Mouse (Mus musculus): ENCODE data around the gene Tmem167b. TPM values are rescaled to one million over a fixed set of nuclear protein-coding genes. Genes with fewer than 3 reads are reported as not detected.
A peak's percentile ranks its signal among the peaks of the same experiment; 100 is the strongest.

Tmem167b gene
- total RNA-seq (2014; rRNA removed) (35.6 and 50.2 TPM in 2 replicates), polyA plus RNA-seq (2015; fragmentation: Nextera tagmentation; extraction: Ambion mirVana) (40.4 and 41.7 TPM in 2 replicates)

DNA sequence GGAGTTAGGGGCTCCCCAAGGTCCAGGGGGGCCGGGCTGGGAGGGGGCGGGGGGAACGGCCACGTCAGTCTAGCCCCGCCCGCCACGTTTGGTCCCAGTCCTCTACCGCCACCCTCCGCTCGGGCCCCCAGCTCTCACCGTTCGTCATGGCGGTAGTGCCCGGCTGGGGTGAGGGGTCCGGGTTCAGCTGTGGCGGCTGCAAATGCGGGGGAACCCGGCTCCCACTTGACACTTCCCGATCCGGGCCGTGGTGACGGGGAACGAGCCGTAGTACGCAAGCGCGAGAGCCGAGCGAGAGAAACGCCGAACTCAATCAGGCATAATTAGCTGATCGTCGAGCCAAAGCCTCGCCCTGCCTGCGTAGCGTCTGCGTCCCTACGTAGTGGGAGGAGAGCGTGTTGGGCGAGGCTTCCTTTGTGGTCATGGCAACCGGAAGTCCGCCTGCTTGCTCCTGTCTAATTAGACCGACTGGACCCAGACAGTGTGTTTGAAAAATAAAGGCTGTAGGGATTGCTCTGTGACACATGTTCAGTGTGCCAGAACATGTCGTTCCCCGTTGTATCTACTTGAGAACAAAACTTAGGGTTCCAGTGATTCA, at the start of gene Tmem167b:
Tmem167b (minus strand) TSS at position 334 of the 598 bp plus-strand sequence.
- Histone ChIP-seq H3K9ac (replicated peaks; ENCODE audit: low read length, poor library complexity, severe bottlenecking) (peak within 1 kb of the TSS; percentile 77), H3K4me3 (ENCODE audit: low read depth, low read length) (peak within 1 kb of the TSS; percentile 83), H3K27me3 (ENCODE audit: insufficient read depth, low read length) (no peaks in the 10 kb centered on the region), H3K9me3 (ENCODE audit: low read length) (no peaks in the 10 kb centered on the region), H3K4me2 (ENCODE audit: low read depth, low read length, poor library complexity, severe bottlenecking) (peak within 1 kb of the TSS; percentile 72), H3K36me3 (ENCODE audit: insufficient read depth, low read length) (peaks cover 16% of the 10 kb centered on the region), H3K27ac (ENCODE audit: low read depth, low read length) (peak within 1 kb of the TSS; percentile 93), H3K4me1 (ENCODE audit: insufficient read depth, low read length) (no peaks in the 10 kb centered on the region)
- peak; percentile 28; the same call in 1 of the 2 replicates for TF ChIP-seq CTCF (IDR thresholded peaks at IDR 0.05)
- under 1% methylated on average over 44 of the region's 45 CpGs for WGBS
- ATAC-seq (ENCODE audit: low FRiP score) (peak; percentile 96), DNase-seq (ENCODE audit: low spot score) (peak; percentile 100)

DNA sequence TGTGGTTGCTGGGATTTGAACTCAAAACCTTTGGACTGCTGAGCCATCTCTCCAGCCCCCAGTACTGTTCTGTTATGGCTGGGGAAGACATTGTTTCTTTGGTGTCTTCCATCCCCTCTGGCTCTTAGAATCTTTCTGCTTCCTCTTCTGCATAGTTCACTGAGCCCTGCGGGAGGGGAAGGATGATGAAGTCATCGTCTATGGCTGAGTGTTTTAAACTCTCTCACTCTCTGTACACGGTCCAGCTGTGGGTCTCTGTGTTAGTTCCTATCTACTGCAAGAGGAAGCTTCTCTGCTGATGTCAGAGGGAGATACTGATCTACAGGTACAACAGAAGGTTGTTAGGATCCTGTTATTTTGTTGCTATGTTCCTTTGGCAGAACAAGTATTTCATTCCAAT, 46.6 kb upstream of the Tmem167b start:
- TF ChIP-seq CTCF (IDR thresholded peaks at IDR 0.05): no peak
- Histone ChIP-seq H3K27ac (ENCODE audit: low read depth, low read length) (no peak overlapping the region), H3K9ac (replicated peaks; ENCODE audit: low read length, poor library complexity, severe bottlenecking) (no peak overlapping the region), H3K36me3 (ENCODE audit: insufficient read depth, low read length) (peaks cover 4% of the 10 kb centered on the region), H3K9me3 (ENCODE audit: low read length) (no peaks in the 10 kb centered on the region), H3K4me2 (ENCODE audit: low read depth, low read length, poor library complexity, severe bottlenecking) (no peak overlapping the region), H3K4me1 (ENCODE audit: insufficient read depth, low read length) (no peaks in the 10 kb centered on the region), H3K27me3 (ENCODE audit: insufficient read depth, low read length) (no peaks in the 10 kb centered on the region), H3K4me3 (ENCODE audit: low read depth, low read length) (no peak overlapping the region)
- WGBS: 55% methylated on average over 3 of the region's 3 CpGs
- no peak for DNase-seq (ENCODE audit: low spot score)
- ATAC-seq (ENCODE audit: low FRiP score): no peak

DNA sequence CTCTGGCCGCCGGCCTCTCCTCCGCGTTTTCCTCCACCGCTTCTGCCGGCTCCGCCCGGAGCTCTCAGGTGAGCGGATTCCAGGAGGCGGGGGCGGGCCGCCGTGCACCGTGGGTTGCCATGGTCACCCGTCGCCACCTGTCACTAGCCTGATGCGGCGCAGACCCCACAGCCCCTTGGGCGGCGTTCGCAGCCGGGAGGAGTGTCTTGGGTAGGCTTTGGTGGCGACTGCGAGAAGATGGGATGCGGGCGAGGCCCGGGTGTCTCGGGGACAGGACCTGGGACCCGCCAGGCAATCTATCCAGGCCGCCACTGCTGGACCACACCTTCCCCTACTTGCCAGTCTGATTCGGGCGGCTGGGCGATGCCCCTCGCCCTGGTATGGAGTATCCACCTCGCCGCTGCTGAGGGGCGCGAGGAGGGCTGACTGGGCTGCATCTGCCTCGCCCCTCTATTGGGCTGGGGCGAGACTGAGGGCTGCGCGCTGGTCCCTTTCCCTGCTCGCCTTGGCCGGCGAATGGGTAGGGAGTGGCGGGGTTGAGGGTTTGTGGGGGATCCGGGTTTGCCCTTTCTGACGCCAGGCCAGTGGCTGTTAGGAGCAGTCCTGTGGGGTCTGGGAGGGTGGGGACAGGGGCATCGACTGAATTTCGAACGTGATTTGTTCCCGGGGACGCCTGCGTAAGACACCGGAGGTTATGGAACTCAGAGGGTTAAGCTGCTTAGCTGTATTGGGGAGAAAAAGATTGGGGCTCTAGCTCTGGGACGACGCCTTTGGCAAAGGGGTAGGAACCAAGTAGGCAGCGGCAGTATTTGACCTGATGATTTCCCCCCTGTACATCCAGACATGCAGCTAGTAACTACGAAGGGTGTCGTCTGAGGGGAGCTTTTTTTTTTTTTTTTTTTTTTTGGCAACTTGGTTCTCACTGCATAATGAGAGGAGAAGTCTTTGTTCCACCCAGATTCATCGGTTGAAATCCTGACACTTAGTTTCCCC, 29.6 kb upstream of the Tmem167b start:
- WGBS: under 1% methylated on average over 53 of the region's 61 CpGs
- Histone ChIP-seq H3K36me3 (ENCODE audit: insufficient read depth, low read length) (no peaks in the 10 kb centered on the region), H3K9me3 (ENCODE audit: low read length) (no peaks in the 10 kb centered on the region), H3K4me1 (ENCODE audit: insufficient read depth, low read length) (peaks cover 5% of the 10 kb centered on the region; the same call in 1 of the 2 replicates), H3K4me2 (ENCODE audit: low read depth, low read length, poor library complexity, severe bottlenecking) (peak overlapping the region; percentile 77), H3K9ac (replicated peaks; ENCODE audit: low read length, poor library complexity, severe bottlenecking) (peak overlapping the region; percentile 96), H3K4me3 (ENCODE audit: low read depth, low read length) (peak overlapping the region; percentile 79), H3K27ac (ENCODE audit: low read depth, low read length) (peak overlapping the region; percentile 95), H3K27me3 (ENCODE audit: insufficient read depth, low read length) (no peaks in the 10 kb centered on the region)
- peak; percentile 44 for DNase-seq (ENCODE audit: low spot score)
- TF ChIP-seq CTCF (IDR thresholded peaks at IDR 0.05): no peak
- ATAC-seq (ENCODE audit: low FRiP score): peak; percentile 86

DNA sequence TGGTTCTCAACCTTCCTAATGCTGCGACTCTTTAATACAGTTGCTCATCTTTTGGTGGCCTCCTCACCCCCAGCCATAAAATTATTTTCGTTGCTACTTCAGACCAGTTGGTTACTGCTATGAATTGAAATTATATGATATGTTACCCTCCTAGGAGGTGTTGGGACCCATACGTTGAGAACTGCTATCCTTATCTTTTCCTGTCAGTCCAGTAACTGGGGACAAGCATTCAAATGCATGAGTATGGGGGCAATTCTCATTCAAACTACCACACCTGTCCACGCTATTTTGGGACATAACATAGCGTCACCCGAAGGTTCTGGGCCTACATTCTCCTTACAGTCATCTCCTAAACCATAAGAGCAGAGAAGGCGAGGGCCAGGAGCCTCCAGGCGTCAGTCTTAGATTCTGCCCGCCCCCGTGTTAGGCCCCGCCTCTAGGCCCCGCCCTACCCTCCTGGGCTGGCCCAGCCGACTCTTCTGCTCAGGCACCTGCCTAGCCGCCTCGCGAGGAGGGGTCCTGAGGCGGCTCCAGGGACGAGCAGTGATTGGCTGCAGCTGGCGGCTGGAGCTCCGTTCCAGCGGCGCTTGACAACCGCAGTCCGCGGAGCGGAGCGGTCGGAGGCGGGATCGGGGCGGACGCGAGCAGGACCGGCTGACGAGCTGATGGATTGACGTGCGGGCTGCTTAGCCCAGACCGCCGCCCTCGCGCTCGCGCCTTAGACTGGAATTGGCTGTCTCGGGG, 28.7 kb upstream of the Tmem167b start, which contains the start of gene Wdr47:
Wdr47 (plus strand) TSS at position 494 of the 744 bp plus-strand sequence.
- WGBS: 5% methylated on average over 44 of the region's 44 CpGs

DNA sequence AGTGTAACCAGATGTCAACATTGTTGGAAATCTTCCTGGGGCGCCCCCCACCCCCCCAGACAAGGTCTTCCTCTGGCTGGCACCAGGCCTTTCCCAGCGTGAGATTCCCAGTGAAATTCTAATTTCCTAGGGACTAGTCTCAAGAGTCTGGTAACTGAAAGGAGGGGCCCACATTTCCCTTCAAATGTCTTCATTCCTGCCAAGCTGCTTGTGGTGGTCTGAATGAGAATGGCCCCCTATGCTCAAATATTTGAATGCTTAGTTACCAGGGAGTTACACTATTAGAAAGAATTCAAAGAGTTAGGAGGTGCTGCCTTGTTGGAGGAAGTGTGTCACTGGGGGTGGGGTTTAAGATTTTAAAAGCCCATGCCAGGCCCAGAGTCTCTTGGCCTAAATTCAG, 26.2 kb upstream of the Tmem167b start:
- Histone ChIP-seq H3K36me3 (ENCODE audit: insufficient read depth, low read length) (no peaks in the 10 kb centered on the region), H3K4me2 (ENCODE audit: low read depth, low read length, poor library complexity, severe bottlenecking) (no peak overlapping the region), H3K9ac (replicated peaks; ENCODE audit: low read length, poor library complexity, severe bottlenecking) (no peak overlapping the region), H3K27me3 (ENCODE audit: insufficient read depth, low read length) (no peaks in the 10 kb centered on the region), H3K27ac (ENCODE audit: low read depth, low read length) (no peak overlapping the region), H3K4me3 (ENCODE audit: low read depth, low read length) (no peak overlapping the region), H3K9me3 (ENCODE audit: low read length) (no peaks in the 10 kb centered on the region), H3K4me1 (ENCODE audit: insufficient read depth, low read length) (peaks cover 4% of the 10 kb centered on the region; the same call in 1 of the 2 replicates)
- ATAC-seq (ENCODE audit: low FRiP score) (no peak), DNase-seq (ENCODE audit: low spot score) (peak; percentile 67)
- 40% methylated on average over 2 of the region's 2 CpGs for WGBS
- no peak for TF ChIP-seq CTCF (IDR thresholded peaks at IDR 0.05)

More for the DNA sequence above, 28.7 kb upstream of the Tmem167b start, which contains the start of gene Wdr47:
- H3K9ac ChIP-seq (replicated peaks; ENCODE audit: low read length, poor library complexity, severe bottlenecking): peak within 1 kb of the TSS; percentile 96
- H3K4me3 ChIP-seq (ENCODE audit: low read depth, low read length): peak within 1 kb of the TSS; percentile 79
- peak; percentile 98 for DNase-seq (ENCODE audit: low spot score)
- H3K9me3 ChIP-seq (ENCODE audit: low read length): no peaks in the 10 kb centered on the region
- peak; percentile 99 for ATAC-seq (ENCODE audit: low FRiP score)
- no peaks in the 10 kb centered on the region for H3K36me3 ChIP-seq (ENCODE audit: insufficient read depth, low read length)
- no peaks in the 10 kb centered on the region for H3K27me3 ChIP-seq (ENCODE audit: insufficient read depth, low read length)
- H3K4me2 ChIP-seq (ENCODE audit: low read depth, low read length, poor library complexity, severe bottlenecking): peak within 1 kb of the TSS; percentile 77
- peak; percentile 2; the same call in 1 of the 2 replicates for TF ChIP-seq CTCF (IDR thresholded peaks at IDR 0.05)
- H3K27ac ChIP-seq (ENCODE audit: low read depth, low read length): peak within 1 kb of the TSS; percentile 95
- peaks cover 5% of the 10 kb centered on the region; the same call in 1 of the 2 replicates for H3K4me1 ChIP-seq (ENCODE audit: insufficient read depth, low read length)

All from midbrain, postnatal 0 days (tissue).